ENCODE assay signal across 9 mouse cellular contexts in genomic region chr5:64149184-64150127, GRCm38 (mm10). TPM values are rescaled to one million over a fixed set of nuclear protein-coding genes. Genes with fewer than 3 reads are reported as not detected.
DNase-seq lines count a peak whose midpoint lies in the region; ATAC-seq and TF ChIP-seq lines count a peak whose summit lies in the region.
"Had no signal": no experiment of that assay in that cellular context is flagged by ENCODE, and none has a peak within 500 bp of the region (broad histone marks: within the 10 kb centered on the region; RNA-seq: fewer than 3 reads in every experiment).

No protein-coding gene starts in this region.

- WGBS in heart, embryonic 14.5 days = 15% methylated on average over 17 of the region's 17 CpGs
- 20% methylated on average over 17 of the region's 17 CpGs for WGBS in kidney, adult 2 months

- no peak for TF ChIP-seq POLR2A in kidney, adult 2 months (IDR thresholded peaks at IDR 0.05; ENCODE audit: low read depth, low read length)

- no peak for DNase-seq in heart, postnatal 10 days
- peak; percentile 38 to 63 for DNase-seq in CD8-positive naive resting alpha-beta T cell, adult 2 months (ENCODE audit: low read depth in 2 of 2, low spot score in 2 of 2)
- DNase-seq in urinary bladder, postnatal 10 days (ENCODE audit: low spot score) = no peak
- DNase-seq in kidney, adult 2 months = no peak
- DNase-seq in MN1 (ENCODE audit: low spot score) = no peak

- H3K27me3 ChIP-seq in heart, embryonic 14.5 days (ENCODE audit: control insufficient read depth, insufficient read depth, low read length) = no peaks in the 10 kb centered on the region
- peaks cover 3% of the 10 kb centered on the region; the same call in 1 of the 2 replicates for H3K27me3 ChIP-seq in erythroblast, embryonic 14.5 days (ENCODE audit: control insufficient read depth)
- H3K27me3 ChIP-seq in kidney, adult 2 months (replicated peaks; ENCODE audit: control insufficient read depth, insufficient read depth, low read length) = no peaks in the 10 kb centered on the region

- no peak overlapping the region for H3K27ac ChIP-seq in heart, embryonic 14.5 days (replicated peaks in 1 of 2; ENCODE audit: control insufficient read depth in 1 of 2, insufficient read depth in 1 of 2, low read depth in 2 of 2, low read length in 2 of 2)
- H3K27ac ChIP-seq in kidney, adult 2 months (ENCODE audit: insufficient read depth, low read depth, low read length) = no peak overlapping the region
- H3K27ac ChIP-seq: left cerebral cortex, adult 2 months had no signal

- peak overlapping the region; percentile 58 for H3K4me2 ChIP-seq in heart, embryonic 14.5 days (ENCODE audit: low read length)

- intact Hi-C loops in heart, postnatal 10 days (cut with DNase I) = no loop called here

- H3K4me3 ChIP-seq in heart, embryonic 14.5 days (ENCODE audit: control insufficient read depth in 1 of 2, insufficient read depth in 1 of 2, low read depth in 1 of 2, low read length in 2 of 2) = peak overlapping the region in 1 of 2 experiments; percentile 11; a peak in 1 of 4 replicates
- H3K4me3 ChIP-seq in erythroblast, embryonic 14.5 days (replicated peaks) = peak overlapping the region; percentile 62
- no peak overlapping the region for H3K4me3 ChIP-seq in kidney, adult 2 months (ENCODE audit: insufficient read depth, low read depth, low read length)
- H3K4me3 ChIP-seq: left cerebral cortex, adult 2 months had no signal

- TF ChIP-seq CTCF in kidney, adult 2 months (conservative IDR thresholded peaks at IDR 0.05; ENCODE audit: insufficient read depth, insufficient read length, low read depth, low read length) = no peak

- ATAC-seq in heart, embryonic 14.5 days (ENCODE audit: insufficient number of reproducible peaks, insufficient read depth, low FRiP score, low read depth) = no peak
- ATAC-seq in megakaryocyte progenitor cell, adult 5-6 weeks (replicated peaks; ENCODE audit: poor library complexity) = peak; percentile 67

- no peaks in the 10 kb centered on the region for H3K36me3 ChIP-seq in heart, embryonic 14.5 days (ENCODE audit: control insufficient read depth, insufficient read depth, low read length)
- no peaks in the 10 kb centered on the region for H3K36me3 ChIP-seq in erythroblast, embryonic 14.5 days (ENCODE audit: control insufficient read depth)
- H3K36me3 ChIP-seq in kidney, adult 2 months (ENCODE audit: control insufficient read depth, insufficient read depth, low read length) = no peaks in the 10 kb centered on the region

- H3K9me3 ChIP-seq in heart, embryonic 14.5 days (ENCODE audit: control insufficient read depth, low read length) = no peaks in the 10 kb centered on the region
- no peaks in the 10 kb centered on the region for H3K9me3 ChIP-seq in erythroblast, embryonic 14.5 days (ENCODE audit: control insufficient read depth, low read length)

- H3K4me1 ChIP-seq in heart, embryonic 14.5 days (ENCODE audit: control insufficient read depth in 2 of 2, insufficient read depth in 2 of 2, low read length in 2 of 2) = peaks cover 5 to 11% of the 10 kb centered on the region in 2 experiments; a peak in 2 of 4 replicates
- H3K4me1 ChIP-seq in erythroblast, embryonic 14.5 days (ENCODE audit: control insufficient read depth) = peaks cover 28% of the 10 kb centered on the region
- H3K4me1 ChIP-seq in kidney, adult 2 months (ENCODE audit: control insufficient read depth, insufficient read depth, low read length) = no peaks in the 10 kb centered on the region

- H3K9ac ChIP-seq in heart, embryonic 14.5 days (ENCODE audit: low read length) = 0 out of 2 replicates have a peak overlapping the region, but pooled peaks have one; percentile 17

RNA-seq across cellular contexts. Expression of gene Tbc1d1, which starts 6.6 kb away (rescaled TPM):
- 31.1 and 33.4 TPM in 2 replicates for polyA plus RNA-seq in heart, embryonic 14.5 days (2014; fragmentation: Nextera tagmentation; extraction: Ambion mirVana)
- 10 to 100 TPM; 33.3 to 41.1 TPM for total RNA-seq in heart, postnatal 10 days (2021)
- 0.10 and 0.11 TPM in 2 replicates for polyA plus RNA-seq in erythroblast, embryonic 14.5 days (2012)
- 16.7 and 17.6 TPM in 2 replicates for total RNA-seq in megakaryocyte progenitor cell, adult 5-6 weeks (2015)
- 31.0 and 31.7 TPM in 2 replicates for total RNA-seq in megakaryocyte progenitor cell, adult 5-6 weeks (2017)
- 37.0 and 38.3 TPM in 2 replicates for polyA plus RNA-seq in kidney, adult 2 months (2012; rRNA removed)

RNA-seq across cellular contexts. Expression of gene Pgm2, which starts 56.7 kb away (rescaled TPM):
- 12.8 and 13.2 TPM in 2 replicates for polyA plus RNA-seq in heart, embryonic 14.5 days (2014; fragmentation: Nextera tagmentation; extraction: Ambion mirVana)
- total RNA-seq in heart, postnatal 10 days (2021) = 10 to 100 TPM; 12.1 to 12.6 TPM
- 0.37 and 0.68 TPM in 2 replicates for polyA plus RNA-seq in erythroblast, embryonic 14.5 days (2012)
- 40.1 and 40.7 TPM in 2 replicates for total RNA-seq in megakaryocyte progenitor cell, adult 5-6 weeks (2015)
- 32.9 and 35.2 TPM in 2 replicates for total RNA-seq in megakaryocyte progenitor cell, adult 5-6 weeks (2017)
- polyA plus RNA-seq in kidney, adult 2 months (2012; rRNA removed) = 7.6 TPM in 2 replicates

Comparison
In these comparisons a context has a peak if more than half of its experiments do, and no peak if none do; other contexts are left out.
1. DNase-seq: peak in CD8-positive naive resting alpha-beta T cell, adult 2 months (2 of 2); none in heart, postnatal 10 days (0 of 2), urinary bladder, postnatal 10 days (single experiment), kidney, adult 2 months (single experiment) and MN1 (single experiment).
2. RNA of gene Tbc1d1, which starts 6.6 kb away (polyA plus RNA-seq): 37.0 to 38.3 TPM in kidney, adult 2 months and 31.1 to 33.4 TPM in heart, embryonic 14.5 days; 0.10 to 0.11 TPM in erythroblast, embryonic 14.5 days; every median in the first group is over 10 times any median in the second.